Mouse (Mus musculus) erythroid progenitor cell, adult 5-6 weeks (primary cell): ENCODE measurements around the gene C2. TPM values are rescaled to one million over a fixed set of nuclear protein-coding genes. Genes with fewer than 3 reads are reported as not detected.
"Not testable (repeated sequence)": the region's sequence is repeated elsewhere in the genome, so short reads cannot be mapped to it uniquely, and the experiment has no call there.

Source experiments
- ATAC-seq: replicated peaks from 2 replicates; pipeline ENCODE4 v1.8.0; 2016; ENCODE audit warnings: moderate number of reproducible peaks, mild to moderate bottlenecking, moderate TSS enrichment, inconsistent platforms; ENCODE audit not compliant: poor library complexity, low FRiP score, severe bottlenecking
- total RNA-seq, 2 experiments: library from RNA; stranded (forward) in 1 of 2; stranded (reverse) in 1 of 2; fragments of 150-400 nt in 1 of 2; fragments of 186-747, 209-891 nt in 1 of 2; gene quantifications; 2 replicates each; pipeline versions ENCODE4 v1.2.3 to v1.2.4; 2015 to 2017; ENCODE audit warnings: low replicate concordance in 2 of 2

C2 gene
- total RNA-seq, 2 experiments from 2014 or later: 23.5 TPM; not detected in 1

DNA sequence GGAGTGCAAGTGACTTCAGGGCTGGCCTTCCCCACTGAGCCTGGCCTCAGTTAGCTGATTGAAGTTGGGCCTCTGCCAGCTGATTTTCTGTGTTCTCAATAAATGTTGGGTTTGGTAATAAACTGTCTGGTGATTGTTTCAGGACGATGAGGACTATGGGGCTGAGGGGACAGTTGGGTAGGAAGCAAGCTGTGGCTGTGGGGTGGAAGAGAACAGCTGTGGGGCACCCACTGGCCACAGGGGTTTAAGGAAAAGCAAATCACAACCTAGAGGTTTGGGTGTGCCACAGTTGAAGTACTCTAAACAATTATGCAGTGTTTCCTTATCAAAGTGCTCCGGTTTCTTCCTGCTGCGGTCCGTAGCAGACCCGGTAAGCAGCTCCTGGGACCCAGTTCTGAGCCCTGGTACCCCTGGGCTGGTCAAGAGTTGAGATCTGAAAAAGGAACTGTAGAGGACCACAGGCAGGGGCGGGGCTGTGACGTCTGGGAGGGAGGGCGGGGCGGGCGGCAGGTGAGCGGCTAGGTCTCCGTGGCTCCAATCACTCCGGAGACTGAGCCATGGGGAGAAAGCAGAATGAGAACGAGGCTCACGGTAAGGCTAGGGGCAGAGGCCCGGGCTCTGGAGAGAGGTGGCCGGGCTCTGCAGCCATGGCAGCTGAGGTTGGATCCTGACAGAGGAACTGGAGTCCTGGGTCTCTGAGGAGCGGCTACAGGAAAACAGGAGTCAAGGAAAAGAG, 16.0 kb upstream of the C2 start, which contains the start of gene Slc44a4:
Gene Slc44a4, plus strand, starts transcription at position 537 of the 736 bp plus-strand sequence.
- ATAC-seq: no peak

DNA sequence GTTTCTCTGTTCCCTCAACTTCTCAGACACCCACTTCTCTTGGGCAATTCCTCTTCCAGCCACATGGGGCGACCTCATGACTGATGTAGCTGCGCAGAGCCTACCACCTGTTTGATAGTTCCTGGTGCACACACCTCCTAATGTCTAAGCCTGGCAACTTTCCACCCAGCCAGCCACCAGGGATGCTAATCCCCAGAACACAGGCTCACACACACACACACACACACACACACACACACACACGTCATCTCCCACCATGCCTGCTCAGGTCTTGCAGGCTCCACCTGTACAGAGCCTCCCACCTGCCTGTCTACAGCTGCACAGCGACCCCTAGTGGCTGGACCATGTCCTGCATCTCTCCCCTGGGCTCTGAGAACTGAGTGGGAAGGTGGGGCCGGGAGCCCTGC, 13.9 kb upstream of the C2 start:
- peak; percentile 86 for ATAC-seq

DNA sequence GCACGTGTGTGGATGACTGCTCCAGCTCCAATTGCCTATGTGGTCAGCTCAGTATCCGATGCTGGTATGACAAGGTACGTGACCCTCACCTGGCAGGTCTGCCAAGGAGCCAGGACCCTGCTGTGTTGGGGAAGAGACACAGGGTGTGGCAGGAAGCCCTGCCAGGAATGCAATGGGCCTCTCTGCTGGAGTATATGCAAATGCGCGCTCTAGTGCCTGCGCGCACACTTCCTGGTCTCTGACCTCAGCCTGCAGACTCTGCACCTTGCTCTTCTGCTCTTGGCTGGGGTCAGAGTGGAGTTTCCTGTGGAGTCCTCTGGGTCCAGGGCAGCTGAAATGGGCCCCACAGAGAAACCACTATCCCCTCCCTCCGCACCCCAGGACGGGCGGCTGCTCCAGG, 12.9 kb upstream of the C2 start:
- ATAC-seq: no peak

DNA sequence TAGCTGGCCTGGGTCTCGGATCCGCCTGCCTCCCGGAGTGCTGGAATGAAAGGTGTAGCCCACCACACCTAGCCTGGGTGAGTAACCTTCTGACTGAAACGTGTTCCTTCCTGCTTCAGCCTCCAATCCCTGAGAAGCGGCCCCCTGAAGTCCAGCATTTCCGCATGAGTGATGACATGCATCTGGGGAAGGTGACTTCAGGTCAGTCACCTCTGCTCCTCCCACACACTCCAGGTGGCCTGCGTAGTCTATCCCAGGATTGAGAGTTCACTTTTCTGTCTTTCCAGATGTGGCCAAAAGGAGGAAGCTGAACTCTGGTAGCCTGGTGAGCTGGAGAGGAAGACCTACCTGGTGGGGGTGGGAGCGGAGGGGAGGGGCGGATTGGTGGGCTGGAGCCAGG, 4.8 kb upstream of the C2 start:
- ATAC-seq: no peak

DNA sequence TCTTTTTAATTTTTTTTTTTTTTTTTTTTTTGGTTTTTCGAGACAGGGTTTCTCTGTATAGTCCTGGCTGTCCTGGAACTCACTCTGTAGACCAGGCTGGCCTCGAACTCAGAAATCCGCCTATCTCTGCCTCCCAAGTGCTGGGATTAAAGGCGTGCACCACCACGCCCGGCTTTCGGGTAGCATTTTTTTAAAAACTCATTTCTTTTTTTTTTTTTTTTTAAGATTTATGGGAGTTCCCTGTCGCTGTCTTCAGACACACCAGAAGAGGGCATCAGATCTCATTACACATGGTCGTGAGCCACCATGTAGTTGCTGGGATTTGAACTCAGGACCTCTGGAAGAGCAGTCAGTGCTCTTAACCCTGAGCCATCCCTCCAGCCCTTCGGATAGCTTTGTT, 3.9 kb upstream of the C2 start:
- not testable (repeated sequence) for ATAC-seq

DNA sequence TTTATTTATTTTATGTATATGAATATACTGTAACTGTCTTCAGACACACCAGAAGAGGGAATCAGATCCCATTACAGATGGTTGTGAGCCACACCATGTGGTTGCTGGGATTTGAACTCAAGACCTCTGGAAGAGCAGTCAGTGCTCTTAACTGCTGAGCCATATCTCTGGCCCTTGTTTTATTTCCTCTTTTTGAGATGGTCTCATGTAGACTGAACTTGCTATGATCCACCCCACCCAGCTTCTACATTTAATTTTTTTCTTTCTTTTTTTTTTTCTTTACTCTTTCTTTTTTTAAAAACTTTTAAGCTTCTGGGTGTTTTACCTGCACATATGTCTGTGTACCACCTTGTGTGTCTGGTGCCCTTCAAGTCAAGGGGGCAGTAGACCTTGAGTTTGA, 2.8 kb upstream of the C2 start:
- ATAC-seq: not testable (repeated sequence)

DNA sequence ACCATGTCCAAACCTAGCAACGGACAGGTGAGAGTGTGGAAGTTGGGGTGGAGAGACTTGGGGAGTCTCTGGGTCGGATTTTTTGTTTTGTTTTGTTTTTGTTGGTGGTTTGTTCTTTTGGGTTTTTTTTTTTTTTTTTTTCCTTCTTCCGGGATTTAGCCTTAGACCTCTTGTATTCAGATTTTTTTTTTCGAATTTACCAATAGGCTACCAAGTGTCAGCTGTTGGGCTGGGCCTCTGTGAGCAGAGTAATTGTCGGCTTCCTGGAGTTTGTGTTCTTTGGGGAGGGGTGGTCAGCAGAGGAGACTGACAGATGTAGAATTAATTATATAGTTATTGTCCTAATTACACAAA, 1.8 kb upstream of the C2 start:
- ATAC-seq: no peak

DNA sequence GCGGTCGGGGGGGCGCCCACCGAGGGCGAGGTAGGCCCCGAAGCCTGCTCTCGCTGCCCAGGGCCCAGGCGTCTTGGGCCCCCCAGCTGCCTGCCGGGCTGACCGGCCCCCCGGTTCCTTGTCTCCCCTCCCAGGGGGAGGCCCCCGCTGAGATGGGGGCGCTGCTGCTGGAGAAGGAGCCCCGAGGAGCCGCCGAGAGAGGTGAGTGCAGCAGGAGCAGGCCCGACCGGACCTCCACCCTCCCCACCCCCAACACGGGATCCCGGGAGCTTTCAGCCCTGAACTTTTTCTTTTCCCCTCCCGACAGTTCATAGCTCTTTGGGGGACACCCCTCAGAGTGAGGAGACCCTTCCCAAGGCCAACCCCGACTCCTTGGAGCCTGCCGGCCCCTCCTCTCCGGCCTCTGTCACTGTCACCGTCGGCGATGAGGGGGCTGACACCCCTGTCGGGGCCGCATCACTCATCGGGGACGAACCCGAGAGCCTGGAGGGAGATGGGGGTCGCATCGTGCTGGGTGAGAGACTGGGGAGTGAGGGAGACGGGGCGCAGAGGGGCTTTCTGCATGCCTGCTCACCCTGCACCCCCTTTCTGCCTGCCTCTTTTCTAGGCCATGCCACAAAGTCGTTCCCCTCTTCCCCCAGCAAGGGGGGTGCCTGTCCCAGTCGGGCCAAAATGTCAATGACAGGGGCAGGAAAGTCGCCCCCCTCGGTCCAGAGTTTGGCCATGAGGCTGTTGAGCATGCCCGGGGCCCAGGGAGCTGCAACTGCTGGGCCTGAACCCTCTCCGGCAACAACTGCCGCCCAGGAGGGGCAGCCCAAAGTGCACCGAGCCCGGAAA, 1.2 kb upstream of the C2 start:
- ATAC-seq: no peak

DNA sequence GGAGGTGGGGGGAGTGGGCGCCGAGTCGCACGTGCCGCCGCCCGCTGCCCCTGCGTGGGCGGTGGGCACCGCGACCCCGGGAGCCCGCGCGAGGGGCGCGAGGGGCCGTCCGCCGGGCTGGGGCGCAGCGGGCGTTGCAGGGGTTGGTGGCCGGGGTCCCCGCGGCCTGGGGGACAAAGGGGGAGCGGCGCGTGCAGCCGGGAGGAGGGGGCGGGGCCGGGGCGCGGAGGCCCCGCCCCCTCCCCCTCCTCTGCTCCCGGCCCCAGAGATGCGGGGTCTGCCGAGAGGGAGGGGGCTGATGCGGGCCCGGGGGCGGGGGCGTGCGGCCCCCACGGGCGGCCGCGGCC, 614 bp upstream of the C2 start:
- no peak for ATAC-seq

DNA sequence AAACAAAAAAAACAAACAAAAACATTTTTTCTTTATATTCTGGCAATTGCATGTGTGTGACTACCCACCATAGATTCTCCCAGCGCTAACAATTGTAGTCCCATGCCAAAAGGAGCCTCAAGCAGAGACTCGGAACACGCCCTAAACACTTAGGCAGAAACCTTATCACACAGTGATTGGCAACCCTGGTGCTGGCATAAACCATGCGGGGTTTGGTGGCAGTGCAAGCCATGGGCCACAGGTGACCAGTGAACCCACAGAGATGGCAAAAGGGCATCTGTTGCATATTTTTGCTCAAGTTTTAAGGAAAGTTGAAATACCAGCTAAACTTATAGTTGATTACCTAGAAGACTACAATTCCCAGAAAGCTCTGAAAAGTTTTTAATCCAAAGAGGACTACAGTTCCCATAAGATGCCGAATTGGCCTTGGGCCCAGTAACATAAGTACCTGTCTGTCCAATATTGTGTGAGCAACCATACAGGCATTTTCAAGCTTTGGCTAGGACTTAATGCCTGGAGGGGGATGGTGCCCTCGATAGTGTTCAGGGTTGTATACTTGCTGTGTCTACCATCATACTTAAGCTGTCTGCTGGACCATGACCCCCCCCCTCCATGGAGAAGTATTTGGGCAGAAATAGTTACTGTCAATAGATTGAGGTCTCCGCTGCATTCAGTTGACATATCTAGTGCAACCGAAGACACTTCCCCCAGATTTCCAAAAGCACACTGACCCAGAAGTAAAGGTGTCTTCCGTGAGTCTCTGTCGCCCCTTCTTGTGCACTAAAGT, 499 bp downstream of the C2 start:
- ATAC-seq: no peak

DNA sequence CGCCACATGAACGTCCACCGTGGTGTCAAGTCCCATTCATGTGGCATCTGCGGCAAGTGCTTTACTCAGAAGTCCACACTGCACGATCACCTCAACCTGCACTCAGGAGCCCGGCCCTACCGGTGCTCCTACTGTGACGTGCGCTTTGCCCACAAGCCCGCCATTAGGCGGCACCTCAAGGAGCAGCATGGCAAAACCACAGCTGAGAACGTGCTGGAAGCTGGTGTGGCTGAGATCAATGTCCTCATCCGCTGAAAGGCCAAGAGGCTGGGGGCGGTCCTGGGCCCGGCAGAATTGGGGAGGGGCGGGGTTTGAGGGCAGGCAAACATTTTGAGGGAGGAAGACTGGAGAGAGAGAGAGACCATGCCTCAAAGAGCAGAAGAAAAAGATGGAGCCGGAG, 1.7 kb downstream of the C2 start:
- ATAC-seq: no peak

DNA sequence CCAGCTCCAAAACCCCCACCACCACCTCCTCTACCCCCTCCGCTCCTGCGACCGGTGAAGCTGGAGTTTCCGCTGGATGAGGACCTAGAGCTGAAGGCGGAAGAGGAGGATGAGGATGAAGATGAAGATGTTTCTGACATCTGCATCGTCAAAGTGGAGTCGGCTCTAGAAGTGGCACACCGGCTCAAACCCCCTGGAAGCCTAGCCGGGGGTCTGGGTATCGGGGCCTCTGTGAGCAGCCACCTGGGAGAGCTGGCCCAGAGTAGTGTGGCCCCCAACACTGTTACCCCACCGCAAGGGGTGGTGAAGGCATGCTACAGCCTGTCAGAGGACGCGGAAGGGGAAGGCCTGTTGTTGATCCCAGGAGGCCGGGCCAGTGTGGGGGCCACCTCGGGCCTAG, 2.3 kb downstream of the C2 start:
- ATAC-seq: no peak

DNA sequence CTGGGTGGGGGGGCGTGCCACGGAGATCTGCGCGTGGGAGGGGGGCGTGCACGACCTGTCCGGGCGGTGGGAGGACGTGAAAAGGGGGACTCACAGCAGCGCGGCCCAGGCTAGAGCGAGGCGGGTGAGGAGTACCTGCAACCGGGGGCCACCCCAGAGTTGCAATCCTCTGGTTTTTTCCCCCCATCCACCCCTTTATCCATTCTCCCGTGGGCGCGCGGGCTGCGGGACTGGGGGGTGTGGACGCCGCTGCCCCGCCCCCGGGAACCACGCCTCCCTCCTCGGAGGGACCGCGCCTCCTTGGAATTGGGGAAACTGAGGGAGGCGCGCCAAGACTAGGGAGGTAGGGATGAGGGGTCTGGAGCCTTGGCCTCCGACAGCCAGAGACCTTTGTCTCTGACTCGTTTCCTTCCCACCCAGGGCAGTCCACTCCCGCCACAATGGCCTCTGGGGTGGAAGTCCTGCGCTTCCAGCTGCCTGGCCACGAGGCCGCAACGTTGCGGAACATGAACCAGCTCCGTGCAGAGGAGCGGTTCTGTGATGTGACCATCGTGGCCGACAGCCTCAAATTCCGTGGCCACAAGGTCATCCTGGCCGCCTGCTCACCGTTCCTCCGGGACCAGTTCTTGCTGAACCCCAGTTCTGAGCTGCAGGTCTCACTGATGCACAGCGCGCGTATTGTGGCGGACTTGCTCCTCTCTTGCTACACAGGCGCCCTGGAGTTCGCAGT, 3.1 kb downstream of the C2 start:
- no peak for ATAC-seq

DNA sequence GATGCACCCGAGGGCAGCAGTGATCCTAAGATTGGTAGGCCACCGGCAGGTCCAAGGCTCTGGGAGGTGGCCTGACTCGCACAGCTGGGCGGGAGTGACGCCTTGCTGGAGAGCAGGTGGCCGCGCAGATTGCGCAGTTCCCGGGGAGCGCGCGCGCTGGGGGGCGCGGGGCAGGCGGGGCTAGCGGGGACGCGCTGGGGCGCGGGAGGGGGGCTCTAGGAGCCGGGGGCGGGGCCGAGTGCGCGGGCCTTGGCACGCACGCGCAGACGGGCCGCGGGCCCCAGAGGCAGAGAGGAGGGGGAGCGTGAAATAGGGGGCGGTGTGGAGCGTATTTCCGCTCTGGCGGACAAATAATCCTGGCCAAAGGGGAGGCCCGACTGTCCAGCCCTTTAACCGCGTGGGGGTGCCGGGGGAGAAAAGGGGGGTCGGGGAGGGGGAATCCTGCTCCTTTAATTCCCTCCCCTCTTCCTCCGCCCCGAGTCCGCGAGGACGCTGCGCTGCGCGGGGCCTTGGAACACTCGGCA, 3.9 kb downstream of the C2 start:
- peak; percentile 77 for ATAC-seq

DNA sequence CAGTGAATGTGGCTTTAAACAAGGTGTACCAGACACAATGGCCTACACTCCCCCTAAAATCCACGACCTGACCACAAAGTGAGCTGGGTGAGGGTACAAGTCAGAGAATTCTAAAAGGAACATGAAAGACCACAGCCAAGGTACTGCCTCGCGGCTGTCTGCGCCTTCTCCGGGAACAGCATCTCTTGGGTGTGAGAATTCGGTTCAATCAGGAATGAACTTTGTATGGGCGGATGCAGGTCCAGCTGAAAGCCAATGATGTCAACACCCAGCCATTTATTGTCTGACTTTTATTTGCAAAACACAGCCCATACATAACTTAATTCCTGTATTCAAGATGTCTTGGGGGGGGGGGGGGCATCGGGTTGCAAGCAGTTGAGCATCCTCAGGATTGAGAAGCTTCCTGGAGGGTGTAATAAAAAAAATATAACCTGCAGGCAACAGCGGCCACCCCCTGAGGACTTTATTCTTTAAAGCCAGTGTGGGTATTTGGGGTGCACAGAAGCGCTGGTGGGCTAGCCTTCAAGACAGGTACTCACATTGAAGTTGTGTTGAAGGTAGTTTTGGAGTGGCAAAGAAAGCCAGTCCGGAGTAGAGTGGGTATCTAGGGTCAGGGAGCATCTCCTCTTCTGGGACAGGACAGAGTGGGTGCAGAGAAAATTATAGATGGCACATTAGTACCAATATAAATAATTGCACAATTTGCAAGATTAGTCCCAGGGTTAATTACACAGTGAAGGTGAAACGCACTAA, 4.8 kb downstream of the C2 start:
- no peak for ATAC-seq

DNA sequence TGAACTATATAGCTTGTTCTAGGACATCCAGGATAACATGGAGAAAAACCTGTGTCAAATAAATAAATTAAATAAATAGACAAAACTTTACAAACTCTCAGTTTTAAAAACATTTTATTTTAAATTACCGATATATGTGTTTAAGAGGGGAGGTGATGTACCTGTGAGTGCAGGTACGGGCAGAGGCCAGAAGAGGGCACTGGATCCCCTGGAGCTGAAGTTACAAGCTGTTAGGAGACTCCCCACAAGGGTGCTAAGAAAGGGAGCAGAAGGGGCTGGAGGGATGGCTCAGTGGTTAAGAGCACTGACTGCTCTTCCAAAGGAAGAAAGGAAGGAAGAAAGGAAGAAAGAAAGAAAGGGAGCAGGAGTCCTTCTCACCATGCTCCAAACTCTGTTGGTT, 6.7 kb downstream of the C2 start:
- ATAC-seq: no peak

DNA sequence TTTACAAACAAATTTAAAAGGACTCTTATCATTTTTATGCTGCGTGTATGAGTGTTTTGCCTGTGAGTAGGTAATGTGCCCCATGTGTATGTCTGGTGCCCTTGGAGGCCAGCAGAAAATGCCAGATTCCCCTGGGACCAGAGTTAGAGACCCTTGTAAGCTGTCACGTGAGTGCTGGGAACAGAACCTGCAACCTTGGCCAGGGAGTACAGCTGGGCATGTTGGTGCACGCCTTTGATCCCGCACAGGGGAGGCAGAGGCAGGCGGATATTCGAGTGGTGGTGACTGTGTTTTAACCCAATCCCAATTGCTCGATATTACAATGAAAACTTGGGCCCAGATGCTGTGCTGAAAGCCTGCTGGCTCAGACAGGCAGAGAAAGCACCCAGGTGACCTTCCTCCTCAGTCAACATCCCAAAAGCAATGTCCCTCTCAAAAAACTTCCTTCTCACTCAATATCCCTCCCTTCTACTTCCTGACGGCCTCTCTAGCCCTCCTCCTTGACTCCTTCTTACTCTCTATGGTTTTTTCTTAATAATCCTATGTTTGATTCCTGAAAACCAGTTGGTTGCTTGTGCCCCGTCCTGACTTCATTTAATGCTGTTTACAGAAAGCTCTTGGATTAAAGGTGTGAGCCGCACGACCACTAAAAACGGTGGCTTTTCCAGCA, 7.9 kb downstream of the C2 start:
- no peak for ATAC-seq

DNA sequence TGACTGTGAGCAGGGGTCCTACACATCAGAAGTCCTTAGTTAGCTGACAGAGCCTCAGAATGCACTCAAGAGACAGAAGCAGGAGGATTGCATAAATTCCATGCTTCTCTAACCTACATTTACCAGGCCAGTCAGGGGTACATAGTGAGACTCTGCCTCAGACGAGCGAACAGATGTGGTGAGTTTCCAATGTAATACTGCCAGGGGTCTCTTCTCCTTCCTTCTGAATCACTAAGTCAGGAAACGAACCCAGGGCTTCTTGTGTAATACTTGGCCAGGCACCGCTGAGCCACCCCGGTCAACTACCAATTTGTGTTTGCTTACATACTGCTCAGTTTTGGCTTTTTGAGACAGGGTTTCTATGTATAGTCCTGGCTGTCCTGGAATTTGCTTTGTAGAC, 10.1 kb downstream of the C2 start:
- no peak for ATAC-seq

DNA sequence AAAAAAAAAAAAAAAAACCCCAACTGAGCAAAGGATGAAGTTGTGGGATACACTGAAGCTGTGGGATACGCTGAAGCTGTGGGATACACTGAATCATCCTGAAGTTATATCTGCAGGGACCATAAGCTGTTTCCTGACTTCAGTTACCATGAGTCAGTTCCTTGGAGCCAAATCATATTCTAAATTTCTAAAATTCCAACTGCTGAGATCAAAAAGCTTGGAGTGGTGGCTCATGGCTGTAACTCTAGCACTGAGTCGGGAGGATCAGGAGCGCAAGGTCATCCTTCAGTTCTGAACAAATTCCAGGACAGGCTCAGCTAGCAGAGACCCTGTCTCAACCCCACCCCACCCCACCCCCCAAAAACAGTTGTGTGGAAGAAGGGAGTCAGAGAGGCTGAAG, 12.4 kb downstream of the C2 start:
- no peak for ATAC-seq
